Mouse (Mus musculus) heart, postnatal 0 days (tissue): ENCODE data around the gene Ccdc32. TPM values are rescaled to one million over a fixed set of nuclear protein-coding genes. Genes with fewer than 3 reads are reported as not detected.
"Not testable (repeated sequence)": the region's sequence is repeated elsewhere in the genome, so short reads cannot be mapped to it uniquely, and the experiment has no call there.

Experiments used
- ATAC-seq: fragments of 200-750 bp; cut with Nextera tagmentation; 2 replicates; pipeline ENCODE4 v1.8.0; 2017; ENCODE audit warnings: low read depth, moderate number of reproducible peaks, moderate library complexity; ENCODE audit not compliant: insufficient read depth
- DNase-seq: peaks from one replicate; pipeline ENCODE4 v3.0.0-alpha.2; 2016; ENCODE audit warnings: low spot score
- H3K27ac ChIP-seq: fragments of 300-500 bp; sonication (generic); 2 replicates; pipeline ENCODE4 v1.5.1; 2014; ENCODE audit warnings: low read depth, mild to moderate bottlenecking
- H3K27me3 ChIP-seq: fragments of 300-500 bp; sonication (generic); 2 replicates; pipeline ENCODE4 v1.6.1; 2014; ENCODE audit warnings: low read length, mixed read lengths; ENCODE audit not compliant: control insufficient read depth, insufficient read depth
- H3K36me3 ChIP-seq: fragments of 300-500 bp; sonication (generic); replicated peaks from 2 replicates; pipeline ENCODE4 v1.6.1; 2014; ENCODE audit warnings: low read length, mixed read lengths; ENCODE audit not compliant: control insufficient read depth, insufficient read depth
- H3K4me1 ChIP-seq: fragments of 300-500 bp; sonication (generic); 2 replicates; pipeline ENCODE4 v1.6.1; 2014; ENCODE audit warnings: antibody characterized with exemption; ENCODE audit not compliant: control insufficient read depth, insufficient read depth
- H3K4me2 ChIP-seq: fragments of 300-500 bp; sonication (generic); 2 replicates; pipeline ENCODE4 v1.6.1; 2014; ENCODE audit warnings: low read depth, mild to moderate bottlenecking, low read length, moderate library complexity
- H3K4me3 ChIP-seq: fragments of 300-500 bp; sonication (generic); 2 replicates; pipeline ENCODE4 v1.5.1; 2014; ENCODE audit warnings: low read depth, low read length
- H3K9ac ChIP-seq: fragments of 300-500 bp; sonication (generic); replicated peaks from 2 replicates; pipeline ENCODE4 v1.6.1; 2014; ENCODE audit warnings: low read depth, low read length, mixed read lengths
- H3K9me3 ChIP-seq: fragments of 300-500 bp; sonication (generic); replicated peaks from 2 replicates; pipeline ENCODE4 v1.6.1; 2016; ENCODE audit warnings: low read length; ENCODE audit not compliant: control insufficient read depth
- CTCF ChIP-seq: IDR thresholded peaks from 2 replicates; pipeline ENCODE4 v1.5.1; 2016; ENCODE audit warnings: antibody characterized with exemption, control low read depth, low read depth
- EP300 ChIP-seq: IDR thresholded peaks from 2 replicates; pipeline ENCODE4 v1.6.1; 2016; ENCODE audit warnings: antibody characterized with exemption, low read depth
- WGBS: fragments of 180-500 bp; shearing (Covaris S2); extraction: QIAGEN DNeasy Blood & Tissue Kit; methylation state at CpG from one replicate; pipeline ENCODE4 v1.1.7; 2014; 5-methylcytosine and 5-hydroxymethylcytosine counted together
- polyA plus RNA-seq: library from polyadenylated mRNA; unstranded; fragments of >200 nt; fragmentation: Nextera tagmentation; extraction: Ambion mirVana; gene quantifications from 2 replicates; pipeline ENCODE4 v1.2.1, GENCODE M21; 2015
- total RNA-seq: library from RNA; depleted of rRNA; stranded (reverse); fragments of >200 nt; gene quantifications from 2 replicates; pipeline ENCODE4 v1.2.3, GENCODE M21; 2014; ENCODE audit warnings: low replicate concordance

The Ccdc32 gene
- total and polyA plus RNA-seq, 2 experiments from 2014 or later = 14.7 to 21.1 TPM

DNA sequence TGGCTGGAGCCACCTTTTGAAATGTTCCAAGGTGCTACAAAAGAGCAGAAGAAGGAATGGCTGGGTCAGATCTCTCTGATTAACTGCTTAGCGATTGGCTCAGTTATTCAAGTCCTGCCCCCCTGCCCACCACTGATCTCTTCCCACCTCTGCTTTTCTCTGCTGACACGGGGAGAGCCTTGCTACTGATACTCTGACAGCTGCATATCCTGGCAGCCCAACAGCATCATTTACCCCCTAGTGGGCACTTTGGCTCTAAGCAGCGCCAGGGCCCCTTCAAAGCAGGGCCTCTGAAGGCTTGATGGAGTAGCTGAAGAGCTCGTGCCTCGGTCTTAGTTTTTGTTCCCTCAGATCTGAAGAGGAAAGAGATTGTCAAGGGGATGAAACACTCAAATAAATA lies 10.1 kb downstream of the Ccdc32 start:
- Histone ChIP-seq H3K4me3 (no peak overlapping the region), H3K27me3 (no peaks in the 10 kb centered on the region), H3K9ac (no peak overlapping the region), H3K36me3 (peaks cover 56% of the 10 kb centered on the region), H3K9me3 (no peaks in the 10 kb centered on the region), H3K4me1 (peaks cover 9% of the 10 kb centered on the region; the same call in 1 of the 2 replicates), H3K27ac (peak overlapping the region; percentile 41; the same call in 1 of the 2 replicates), H3K4me2 (no peak overlapping the region)
- DNase-seq (no peak), ATAC-seq (no peak)
- 22% methylated on average over 5 of the region's 5 CpGs for WGBS
- TF ChIP-seq CTCF = peak; percentile 35
- TF ChIP-seq EP300 = no peak

DNA sequence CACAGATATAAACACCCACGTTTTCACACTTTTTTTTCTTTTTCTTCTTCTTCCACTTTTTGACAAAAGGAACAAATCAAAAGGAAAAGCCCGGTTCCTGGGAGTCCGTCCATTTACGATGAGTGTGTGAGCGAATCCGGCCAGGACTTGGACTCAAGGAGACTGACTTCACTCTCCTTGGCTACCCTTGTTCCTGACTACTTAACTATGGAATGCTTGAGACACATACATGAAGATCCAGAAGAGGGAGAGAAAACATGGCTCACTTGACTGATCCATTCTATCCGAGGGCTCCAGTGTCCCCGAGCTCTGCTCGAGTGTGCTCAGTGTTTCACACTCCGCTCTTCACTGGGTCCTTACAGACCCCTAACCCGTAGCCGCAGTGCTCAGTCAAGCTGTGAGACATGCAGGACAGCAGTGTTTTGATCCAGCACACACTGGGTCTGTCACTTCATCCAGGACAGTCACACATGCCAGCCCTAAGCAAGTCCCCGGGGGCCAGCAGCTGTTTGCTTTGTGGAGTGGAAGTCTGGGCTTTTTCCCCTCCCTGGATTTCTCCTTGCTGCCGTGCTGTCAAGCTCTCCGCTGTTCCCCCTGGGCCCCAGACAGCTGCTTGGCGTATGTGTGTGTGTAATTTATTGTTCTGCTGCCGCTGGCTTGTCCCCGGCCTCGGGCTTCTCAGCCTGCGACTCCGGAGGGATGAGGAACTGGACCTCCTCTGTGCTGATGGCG lies 10.6 kb downstream of the Ccdc32 start:
- ATAC-seq (peak; percentile 36; the same call in 1 of the 2 replicates), DNase-seq (peak; percentile 12)
- Histone ChIP-seq H3K4me3 (no peak overlapping the region), H3K4me2 (no peak overlapping the region), H3K9ac (no peak overlapping the region), H3K27me3 (no peaks in the 10 kb centered on the region), H3K36me3 (peaks cover 50% of the 10 kb centered on the region), H3K4me1 (peaks cover 9% of the 10 kb centered on the region; the same call in 1 of the 2 replicates), H3K27ac (peak overlapping the region; percentile 41; the same call in 1 of the 2 replicates), H3K9me3 (no peaks in the 10 kb centered on the region)
- TF ChIP-seq CTCF (no peak), EP300 (no peak)
- 55% methylated on average over 22 of the region's 22 CpGs for WGBS

DNA sequence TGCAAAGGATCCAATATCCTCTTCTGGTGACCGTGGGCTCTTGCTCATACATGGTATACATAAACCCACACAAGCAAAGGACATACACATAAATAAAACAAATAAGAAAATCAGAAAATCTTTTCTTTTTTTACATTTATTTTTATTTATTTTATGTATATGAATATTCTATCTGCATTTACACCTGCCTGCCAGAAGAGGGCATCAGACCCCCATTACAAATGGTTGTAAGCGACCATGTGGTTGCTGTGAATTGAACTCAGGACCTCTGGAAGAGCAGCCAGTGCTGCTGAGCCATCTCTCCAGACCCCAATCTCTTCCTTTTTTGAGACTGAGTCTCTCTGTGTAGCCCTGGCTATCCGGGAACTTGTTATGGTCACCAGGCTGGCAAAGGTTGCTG lies 11.5 kb downstream of the Ccdc32 start:
- H3K27ac ChIP-seq = no peak overlapping the region
- H3K4me1 ChIP-seq = peaks cover 9% of the 10 kb centered on the region; the same call in 1 of the 2 replicates
- no peak overlapping the region for H3K9ac ChIP-seq
- no peak for TF ChIP-seq CTCF
- TF ChIP-seq EP300 = no peak
- H3K4me3 ChIP-seq = no peak overlapping the region
- ATAC-seq (no peak), DNase-seq (no peak)
- no peaks in the 10 kb centered on the region for H3K27me3 ChIP-seq
- H3K4me2 ChIP-seq = no peak overlapping the region
- peaks cover 45% of the 10 kb centered on the region for H3K36me3 ChIP-seq
- WGBS = 91% methylated on average over 3 of the region's 3 CpGs
- no peaks in the 10 kb centered on the region for H3K9me3 ChIP-seq

DNA sequence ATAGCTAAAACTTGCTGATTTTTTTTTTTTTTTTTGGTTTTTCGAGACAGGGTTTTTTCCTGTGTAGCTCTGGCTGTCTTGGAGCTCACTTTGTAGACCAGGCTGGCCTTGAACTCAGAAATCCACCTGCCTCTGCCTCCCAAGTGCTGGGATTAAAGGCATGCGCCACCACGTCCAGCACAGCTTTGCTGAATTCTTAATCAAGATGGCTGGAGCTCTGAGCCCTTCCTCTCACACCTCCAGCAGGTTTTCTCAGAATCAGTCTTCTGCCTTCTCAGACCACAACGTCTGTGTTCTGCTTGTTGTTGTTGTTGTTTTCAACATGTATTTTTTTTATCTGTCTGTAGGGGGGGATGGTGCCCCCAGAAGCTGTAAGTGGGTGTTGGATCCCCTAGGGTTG lies 12.9 kb downstream of the Ccdc32 start:
- H3K36me3 ChIP-seq = peaks cover 32% of the 10 kb centered on the region
- H3K9me3 ChIP-seq, H3K4me1 ChIP-seq, DNase-seq, H3K9ac ChIP-seq, H3K27ac ChIP-seq, H3K4me2 ChIP-seq, ATAC-seq, H3K27me3 ChIP-seq, H3K4me3 ChIP-seq: not testable (repeated sequence)
- 79% methylated on average over 4 of the region's 4 CpGs for WGBS

DNA sequence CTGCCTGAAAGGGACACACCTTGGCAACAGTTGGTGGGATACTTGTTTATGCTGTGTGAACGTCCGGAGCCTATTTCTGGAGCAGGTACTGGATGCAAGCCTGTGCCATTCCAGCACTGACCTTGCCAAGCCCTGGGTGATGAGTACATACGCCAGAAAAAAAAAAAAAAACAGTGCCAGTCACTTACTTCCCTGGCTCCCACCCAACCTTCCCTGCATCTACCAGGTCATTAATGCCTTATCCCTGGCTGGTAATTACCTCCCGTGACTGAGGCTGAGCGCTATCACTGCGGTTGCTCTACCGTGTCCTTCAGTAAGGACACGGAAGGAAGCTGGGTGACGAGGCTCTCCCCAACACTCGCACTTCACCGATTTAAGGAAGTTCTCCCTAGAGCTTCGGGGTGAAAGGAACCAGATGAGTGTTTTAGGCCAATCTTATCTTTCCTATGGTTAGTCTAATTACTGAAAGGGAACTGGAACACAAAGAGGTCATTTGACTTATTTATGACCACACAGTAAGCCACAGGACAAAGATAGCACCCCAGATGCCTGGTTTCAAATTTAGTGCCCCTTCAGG lies 13.5 kb downstream of the Ccdc32 start:
- WGBS = 27% methylated on average over 12 of the region's 12 CpGs
- H3K4me2 ChIP-seq = peak overlapping the region; percentile 30
- peaks cover 9% of the 10 kb centered on the region; the same call in 1 of the 2 replicates for H3K4me1 ChIP-seq
- DNase-seq (peak; percentile 76), ATAC-seq (peak; percentile 91)
- peaks cover 26% of the 10 kb centered on the region for H3K36me3 ChIP-seq
- TF ChIP-seq CTCF = no peak
- no peak; the same call in 1 of the 2 replicates for TF ChIP-seq EP300
- H3K4me3 ChIP-seq = no peak overlapping the region
- peak overlapping the region; percentile 77 for H3K27ac ChIP-seq
- no peaks in the 10 kb centered on the region for H3K9me3 ChIP-seq
- no peak overlapping the region for H3K9ac ChIP-seq
- H3K27me3 ChIP-seq = no peaks in the 10 kb centered on the region
